Mouse (Mus musculus) megakaryocyte progenitor cell, adult 5-6 weeks (primary cell): ENCODE results near the gene Fpr-rs7. TPM values are rescaled to one million over a fixed set of nuclear protein-coding genes. Genes with fewer than 3 reads are reported as not detected.

Source experiments
- ATAC-seq: replicated peaks from 2 replicates; pipeline ENCODE4 v1.8.0; 2016; ENCODE audit warnings: mild to moderate bottlenecking, moderate TSS enrichment, inconsistent platforms; ENCODE audit not compliant: poor library complexity
- total RNA-seq, 2 experiments: library from RNA; stranded (forward) in 1 of 2; stranded (reverse) in 1 of 2; fragments of 157-497, 149-512 nt in 1 of 2; fragments of 200-1000 nt in 1 of 2; gene quantifications; 2 replicates each; pipeline versions ENCODE4 v1.2.3 to v1.2.4; 2015 to 2017

Fpr-rs7 gene
- total RNA-seq (2015), result not detected in 2 replicates
- not detected in 2 replicates for total RNA-seq (2017)

DNA sequence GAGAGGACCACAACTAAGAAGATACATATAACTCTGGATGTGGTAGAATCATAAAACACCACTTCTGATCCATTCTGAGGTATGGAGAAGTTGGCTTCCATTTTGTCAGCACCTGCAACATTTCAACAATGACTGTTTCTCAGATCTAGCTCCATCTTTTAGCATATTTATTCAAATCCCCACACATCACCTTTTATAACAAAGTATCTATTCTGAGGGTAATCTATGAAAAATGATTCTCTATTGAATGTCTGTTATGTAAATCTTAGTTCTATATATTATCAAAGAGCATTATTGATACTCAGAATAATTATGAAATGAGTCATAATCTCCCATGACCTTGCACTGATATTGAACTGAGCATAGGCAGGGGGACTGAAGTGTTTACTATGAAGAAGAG is at the start of gene Fpr-rs7:
TSS of gene Fpr-rs7 (minus strand) at position 101 of the 400 bp plus-strand sequence.
- no peak for ATAC-seq

DNA sequence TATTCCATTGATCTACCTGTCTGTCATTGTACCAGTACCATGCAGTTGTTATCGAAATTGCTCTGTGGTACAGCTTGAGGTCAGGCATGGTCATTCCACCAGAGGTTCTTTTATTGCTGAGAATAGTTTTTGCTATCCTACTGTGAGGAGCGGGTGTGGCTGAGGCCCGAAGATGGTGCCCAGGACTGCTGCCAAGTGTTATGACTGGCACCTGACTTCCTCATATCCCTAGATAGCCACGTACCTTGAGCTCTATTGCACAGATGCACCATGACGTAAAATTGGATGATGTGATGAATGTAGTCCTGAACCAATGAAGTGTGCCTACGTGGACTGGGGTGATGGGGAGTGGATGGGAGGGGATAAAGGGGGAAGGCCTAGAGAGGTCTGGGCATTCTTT is 39.9 kb downstream of the Fpr-rs7 start:
- ATAC-seq, result no peak

DNA sequence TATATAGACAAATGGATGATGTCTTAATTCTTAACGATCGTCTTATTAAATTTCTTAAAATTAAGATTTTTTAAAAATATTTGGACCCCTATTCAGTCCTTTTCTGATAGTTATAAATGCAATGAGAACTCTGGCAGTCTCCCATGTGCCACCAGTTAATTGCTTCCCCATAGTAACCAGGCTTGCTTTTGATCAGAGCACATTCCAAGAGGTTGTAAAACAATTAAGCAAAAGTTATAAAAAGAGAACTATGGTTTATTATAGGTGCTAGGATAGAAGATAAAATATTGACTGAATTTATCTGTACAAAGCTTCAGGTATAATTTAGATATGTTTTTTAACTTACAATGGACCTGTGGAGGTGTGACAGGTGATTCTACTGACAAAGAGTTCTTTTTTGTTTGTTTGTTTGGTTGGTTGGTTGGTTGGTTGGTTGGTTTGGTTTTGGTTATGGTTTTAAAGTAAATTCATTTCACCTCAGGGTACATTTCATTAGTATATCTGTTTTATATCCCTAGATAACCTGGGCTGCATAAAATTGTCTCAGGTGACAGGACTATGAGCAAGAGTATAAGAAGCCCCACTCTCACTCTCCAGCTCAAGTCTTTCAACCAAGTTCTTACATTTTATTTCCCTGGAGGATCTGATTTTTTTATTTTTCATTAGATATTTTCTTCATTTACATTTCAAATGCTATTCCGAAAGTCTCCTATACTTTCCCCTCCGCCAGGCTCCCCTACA is 42.2 kb downstream of the Fpr-rs7 start:
- no peak for ATAC-seq

Other genes with a start within 250 kb of the Fpr-rs7 start
- gene Vmn2r104, start 65.9 kb downstream of the Fpr-rs7 start, total RNA-seq (2015), result not detected in 2 replicates
- not detected in 2 replicates for gene Vmn2r104, start 65.9 kb downstream of the Fpr-rs7 start, total RNA-seq (2017)
- gene Fpr-rs6, start 68.9 kb upstream of the Fpr-rs7 start, total RNA-seq (2015), result not detected in 2 replicates
- not detected in 2 replicates for gene Fpr-rs6, start 68.9 kb upstream of the Fpr-rs7 start, total RNA-seq (2017)
- not detected in 2 replicates for gene Vmn2r105, start 120.8 kb upstream of the Fpr-rs7 start, total RNA-seq (2015)
- gene Vmn2r105, start 120.8 kb upstream of the Fpr-rs7 start, total RNA-seq (2017), result not detected in 2 replicates
- gene Vmn2r106, start 171.3 kb upstream of the Fpr-rs7 start, total RNA-seq (2015), result not detected in 2 replicates
- not detected in 2 replicates for gene Vmn2r106, start 171.3 kb upstream of the Fpr-rs7 start, total RNA-seq (2017)
- gene Vmn2r107, start 231.0 kb upstream of the Fpr-rs7 start, total RNA-seq (2015), result not detected in 2 replicates
- gene Vmn2r107, start 231.0 kb upstream of the Fpr-rs7 start, total RNA-seq (2017), result not detected in 2 replicates